Mouse (Mus musculus) common myeloid progenitor, adult 5-6 weeks (primary cell): ENCODE measurements at regions not wholly inside any gene's neighbourhood (a gene's known extent, or its start where the extent isn't known, plus 50 kb on each side); places are given as distances from the start of the nearest gene placed in this dataset.

Experiments
- ATAC-seq: replicated peaks from 2 replicates; pipeline ENCODE4 v1.8.0; 2016; ENCODE audit warnings: low read depth, mild to moderate bottlenecking, moderate TSS enrichment, inconsistent platforms; ENCODE audit not compliant: poor library complexity, severe bottlenecking

DNA sequence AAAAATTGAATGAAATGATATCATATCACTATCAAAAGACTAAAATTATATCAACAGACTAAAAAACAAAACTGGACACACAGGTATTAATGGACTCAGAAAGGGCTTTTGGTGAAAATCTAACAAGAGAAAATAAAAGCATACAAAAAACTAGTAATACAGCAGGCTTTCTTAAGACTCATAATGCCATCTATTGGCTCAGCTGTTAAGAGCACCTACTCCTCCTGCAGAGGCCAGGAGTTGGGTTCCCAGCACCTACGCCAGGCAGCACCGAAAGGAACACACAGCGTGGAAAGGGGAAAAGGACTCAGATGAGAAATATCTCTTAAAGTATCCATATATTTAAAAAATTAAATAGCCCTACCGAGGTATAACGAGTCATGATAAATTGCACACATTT, 151.9 kb upstream of the Gimd1 start:
- no peak for ATAC-seq

DNA sequence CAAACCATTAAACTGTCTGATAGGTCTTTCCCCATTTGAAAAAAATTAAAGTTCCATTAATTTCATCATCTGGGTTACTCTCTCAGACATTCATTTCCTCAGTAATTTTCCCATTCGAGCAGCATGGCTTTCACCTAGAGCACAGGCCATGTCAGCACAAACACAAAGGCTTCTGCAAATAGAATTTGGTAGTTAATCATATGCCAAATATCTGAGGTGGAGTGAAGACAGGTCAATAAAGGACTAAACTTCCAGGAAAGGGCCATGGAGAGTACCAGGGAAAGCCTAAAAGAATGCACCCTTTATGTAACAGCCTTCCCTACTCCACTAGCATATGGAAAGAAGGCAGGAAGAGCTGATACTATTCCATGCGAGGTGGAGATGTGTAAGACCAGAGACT, 150.3 kb upstream of the Gimd1 start:
- no peak for ATAC-seq

DNA sequence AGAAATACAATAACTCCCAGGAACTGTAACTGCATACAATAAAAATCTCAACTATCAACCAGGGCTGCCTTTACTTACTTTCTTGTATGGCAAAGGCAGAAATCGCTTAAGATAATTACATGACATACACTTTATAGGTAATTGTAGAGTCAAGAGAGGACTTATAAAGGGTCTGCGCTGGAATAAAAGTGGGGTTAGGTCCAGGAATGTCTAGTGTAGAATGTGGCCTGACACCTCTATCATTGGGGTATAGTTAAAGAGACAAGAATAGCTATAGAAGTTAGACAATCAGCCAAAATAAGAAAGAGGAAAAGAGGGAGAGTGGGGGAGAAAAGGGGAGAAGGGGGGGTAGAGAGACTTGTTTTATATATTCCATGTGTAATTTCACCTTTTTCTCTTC, 144.8 kb upstream of the Gimd1 start:
- no peak for ATAC-seq

DNA sequence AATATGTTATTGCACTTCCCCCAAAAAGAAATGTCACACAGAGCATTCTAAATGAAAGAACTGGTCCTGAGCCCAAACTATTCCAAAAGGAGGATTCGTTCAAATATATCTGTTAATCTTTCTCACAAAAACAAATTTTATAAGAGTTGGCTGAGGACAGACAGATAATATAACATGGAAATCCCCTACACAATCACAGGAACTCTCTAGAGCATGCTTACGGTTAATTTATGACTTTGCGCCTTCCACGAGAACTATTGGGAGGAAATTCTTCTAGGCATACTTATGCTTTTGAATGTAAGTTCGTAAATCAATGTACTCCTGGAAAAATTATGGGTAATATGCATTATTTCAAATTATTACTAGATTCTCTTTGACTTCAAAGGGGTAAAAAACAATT, 144.1 kb upstream of the Gimd1 start:
- no peak for ATAC-seq

DNA sequence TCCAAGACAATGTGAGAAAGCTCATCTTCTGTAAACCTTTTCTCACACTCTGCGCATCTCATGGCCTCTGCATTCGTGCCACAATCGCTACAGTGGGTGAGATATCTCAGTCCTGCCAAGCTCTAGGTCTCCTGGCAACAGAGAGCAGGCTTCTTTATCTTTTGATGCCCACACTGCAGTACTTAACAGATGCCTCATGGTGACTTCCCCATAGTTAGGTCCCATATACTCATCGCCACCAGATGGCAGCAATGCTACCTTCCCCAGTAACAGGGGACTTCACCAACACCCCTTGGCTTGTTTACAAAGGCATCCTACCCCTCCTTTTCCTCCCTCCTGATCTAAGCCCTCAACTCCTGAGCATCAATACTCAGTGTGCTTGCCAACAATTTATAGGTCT, 123.5 kb upstream of the Gimd1 start:
- ATAC-seq, result peak; percentile 100

DNA sequence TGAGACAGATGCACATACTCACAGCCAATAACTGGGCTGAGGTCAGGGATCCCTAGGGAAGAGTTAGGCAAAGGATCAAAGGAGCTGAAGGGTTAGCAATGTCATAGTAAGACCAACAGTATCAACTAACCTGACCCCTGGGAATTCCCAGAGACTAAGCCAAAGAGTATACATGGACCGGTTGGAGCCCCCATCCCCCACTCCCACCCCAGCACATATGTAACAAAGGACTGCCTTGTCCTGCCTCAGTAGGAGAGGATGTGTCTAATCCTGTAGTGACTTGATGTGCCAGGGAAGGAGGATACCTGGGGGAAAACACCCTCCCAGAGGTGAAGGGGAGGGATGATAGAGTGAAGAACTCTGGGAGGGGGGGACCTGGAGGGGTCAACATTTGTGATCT, 119.4 kb upstream of the Gimd1 start:
- no peak for ATAC-seq

DNA sequence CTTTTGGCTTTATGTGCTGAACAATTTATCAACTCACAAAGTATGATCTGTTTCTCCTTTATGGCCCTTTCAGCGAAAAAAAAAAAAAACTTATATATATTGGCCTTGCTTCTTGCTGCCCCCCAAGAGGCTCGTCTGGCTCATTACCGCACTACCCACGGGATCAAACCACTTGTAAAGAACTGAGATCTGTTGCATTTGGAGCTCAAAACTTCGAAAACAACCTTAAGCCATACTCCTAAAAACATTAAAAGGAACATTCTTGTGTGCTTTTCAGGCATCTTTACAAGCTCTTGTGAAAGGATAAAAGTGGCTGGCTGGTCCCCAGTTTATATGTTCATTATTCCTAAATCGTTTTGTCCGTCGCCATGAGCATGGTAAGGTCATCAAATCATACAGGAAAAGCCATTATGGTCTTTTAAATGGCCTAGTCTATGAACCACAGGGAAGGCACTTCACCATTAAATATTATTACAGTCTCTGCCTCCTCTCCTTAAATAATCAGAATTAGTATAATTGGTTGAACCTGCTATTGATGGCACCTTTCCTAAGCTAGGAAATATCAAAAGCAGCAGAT, 117.0 kb upstream of the Gimd1 start:
- no peak for ATAC-seq

DNA sequence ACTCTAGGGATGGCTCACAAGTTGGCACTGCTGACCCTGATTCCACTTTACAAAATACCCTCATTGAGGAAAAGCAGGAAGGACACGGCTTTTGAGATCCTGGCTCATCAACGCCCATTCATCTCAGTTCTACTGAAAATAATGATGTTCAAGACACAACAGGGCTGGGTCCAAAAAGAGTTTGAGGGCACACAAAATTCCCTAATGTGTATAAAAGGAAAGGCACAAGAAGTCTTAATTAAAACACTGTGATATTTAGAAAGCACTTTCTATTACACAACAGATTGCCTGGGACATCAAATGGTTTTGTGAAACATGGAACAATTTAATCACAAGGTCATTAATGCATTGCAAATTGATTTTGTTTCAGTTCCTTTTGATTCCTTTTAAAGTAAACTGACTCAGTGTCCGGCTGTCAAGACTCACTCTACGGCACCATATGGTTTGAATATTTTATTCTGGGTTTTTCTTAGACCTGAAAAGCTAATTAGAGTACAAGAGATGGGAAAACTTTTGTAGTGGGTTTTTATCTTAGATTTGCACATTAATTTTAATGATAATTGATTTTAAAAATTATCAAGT, 96.2 kb upstream of the Gimd1 start:
- no peak for ATAC-seq

DNA sequence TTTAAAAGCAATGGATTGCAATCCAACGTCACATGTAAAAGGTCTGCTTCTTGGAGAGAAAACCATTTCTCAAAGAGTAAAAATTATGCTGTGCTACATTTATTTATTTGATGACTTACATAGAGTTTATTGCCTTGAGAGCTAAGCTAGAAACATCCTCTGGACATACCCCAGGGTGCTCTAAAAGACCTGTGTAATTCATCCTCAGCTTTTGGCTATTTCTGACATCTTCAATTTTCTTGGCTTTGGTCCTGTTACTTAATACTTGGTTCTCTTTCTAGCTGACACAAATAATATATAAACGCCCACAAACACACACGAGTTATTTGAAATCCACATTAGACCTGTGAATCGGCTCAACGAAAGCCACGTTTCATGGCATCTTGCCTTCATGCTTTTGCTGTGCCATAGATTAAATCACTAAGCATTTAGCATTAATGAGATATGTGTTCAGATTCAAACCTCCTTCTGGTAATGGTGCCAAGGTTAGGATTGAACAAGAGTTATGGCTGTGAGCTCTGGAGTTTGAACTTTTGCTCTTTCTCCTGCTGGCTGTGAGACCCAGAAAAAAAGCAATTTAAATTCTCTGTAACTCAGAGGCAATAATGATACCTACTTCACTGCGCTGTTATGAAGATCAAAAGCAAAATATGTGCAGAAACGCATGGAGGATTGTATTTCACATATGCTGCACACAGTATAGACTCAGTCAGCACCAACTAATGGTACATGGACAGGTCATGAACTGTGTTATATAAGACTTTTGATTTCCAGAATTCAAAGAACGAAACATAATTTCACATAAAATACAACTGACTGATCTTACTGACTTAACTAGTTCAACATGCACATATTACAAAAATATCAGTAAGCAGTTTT, 89.6 kb upstream of the Gimd1 start:
- ATAC-seq, result no peak

DNA sequence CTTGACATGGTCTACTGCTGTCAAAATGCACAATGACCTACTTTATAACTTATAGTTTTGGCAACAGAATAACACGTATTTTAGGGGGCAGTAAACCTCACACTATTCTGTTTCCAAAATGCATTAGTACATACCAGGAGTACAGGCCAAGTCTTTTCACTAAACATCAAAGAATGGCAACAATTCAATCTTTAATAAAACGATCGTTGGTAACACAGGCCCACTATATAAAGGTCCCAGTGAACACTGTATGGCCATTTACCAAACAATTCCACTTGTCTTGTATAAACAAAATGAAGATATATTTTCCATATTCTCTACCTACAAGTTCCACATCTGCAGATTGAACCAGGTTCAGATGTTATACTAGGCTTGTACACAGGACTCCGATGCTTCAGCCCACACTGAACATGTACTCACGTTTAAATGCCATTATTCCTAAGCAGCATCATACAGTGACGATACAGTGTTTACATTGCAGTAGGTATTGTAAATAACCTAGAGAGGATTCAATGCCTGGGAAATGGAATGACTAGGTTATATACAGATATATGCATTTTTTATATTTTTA, 78.3 kb upstream of the Gimd1 start:
- ATAC-seq, result no peak

DNA sequence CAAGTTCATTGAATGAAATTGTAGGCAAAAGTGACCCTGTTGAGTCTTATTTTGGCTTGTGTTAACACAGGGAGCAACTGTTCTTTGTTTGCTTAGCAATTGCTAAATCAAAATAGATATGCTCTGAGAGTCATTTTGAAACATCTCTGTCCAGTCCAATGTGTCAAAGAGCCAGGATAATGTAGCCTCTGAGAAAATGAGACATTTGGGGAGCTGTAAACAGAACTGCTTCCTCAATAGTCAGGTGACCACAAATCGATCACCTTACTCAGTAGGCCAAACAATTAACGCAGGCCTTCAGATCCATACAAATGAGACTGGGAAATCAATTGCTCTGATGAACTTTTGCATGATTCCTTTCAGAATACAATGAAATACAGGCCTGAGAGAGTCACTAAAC, 63.9 kb upstream of the Gimd1 start:
- ATAC-seq, result no peak

DNA sequence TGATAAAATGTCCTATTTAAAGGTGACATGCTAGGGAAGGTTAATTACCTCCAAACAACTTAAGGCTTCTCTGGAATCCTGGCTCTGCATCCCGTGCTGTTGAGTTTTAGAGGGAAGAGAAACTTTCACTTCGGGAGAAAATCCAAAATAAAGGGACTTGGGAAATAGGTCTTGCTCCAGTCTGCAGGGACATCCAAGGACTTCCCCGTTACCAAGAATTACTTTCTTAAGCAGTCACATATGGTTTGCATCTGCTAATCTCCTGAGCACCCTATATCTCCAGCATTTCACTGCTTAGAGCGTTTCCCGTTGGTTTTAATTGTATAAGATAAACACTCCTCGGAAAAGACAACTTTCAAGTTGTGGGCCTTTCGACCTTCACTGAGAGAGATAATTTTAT, 63.3 kb upstream of the Gimd1 start:
- ATAC-seq, result no peak
